Mouse (Mus musculus) CH12.LX (cell line): ENCODE results near the gene Wdfy4. TPM values are rescaled to one million over a fixed set of nuclear protein-coding genes. Genes with fewer than 3 reads are reported as not detected.

Source experiments
- DNase-seq: peaks from one replicate; pipeline ENCODE4 v3.0.0-alpha.2; 2013; ENCODE audit errors: extremely low read depth
- H3K27ac ChIP-seq: 2 replicates; pipeline ENCODE4 v1.5.1; 2012; ENCODE audit warnings: low read depth, mild to moderate bottlenecking, control low read depth, moderate library complexity; ENCODE audit not compliant: insufficient read depth
- H3K27me3 ChIP-seq: replicated peaks from 2 replicates; pipeline ENCODE3; 2012; ENCODE audit warnings: inconsistent platforms
- H3K36me3 ChIP-seq, 2 experiments: replicated peaks in 1 of 2; 2 replicates each; pipeline versions ENCODE3 to v1.6.1; 2012; ENCODE audit warnings: inconsistent platforms in 1 of 2, low read length in 1 of 2, mild to moderate bottlenecking in 1 of 2, mixed read lengths in 1 of 2, moderate library complexity in 1 of 2; ENCODE audit not compliant: control insufficient read depth in 1 of 2, insufficient read depth in 1 of 2
- H3K4me1 ChIP-seq, 2 experiments: 2 replicates each; pipeline ENCODE4 v1.6.1; 2012; ENCODE audit warnings: inconsistent platforms in 1 of 2, moderate library complexity in 1 of 2; ENCODE audit not compliant: insufficient read depth in 2 of 2, control insufficient read depth in 1 of 2
- H3K4me2 ChIP-seq: 2 replicates; pipeline ENCODE4 v1.6.1; 2012; ENCODE audit warnings: low read depth, mild to moderate bottlenecking, control low read depth; ENCODE audit not compliant: poor library complexity, insufficient read depth, severe bottlenecking
- H3K4me3 ChIP-seq, 3 experiments: fragments of 150-350 bp in 1 of 3; sonication (generic) in 1 of 3; replicated peaks in 1 of 3; 2 replicates each; pipeline versions ENCODE3 to v1.5.1; 2011 to 2012; ENCODE audit warnings: low read depth in 2 of 3, low read length in 2 of 3, mild to moderate bottlenecking in 2 of 3, moderate library complexity in 2 of 3, control low read depth in 1 of 3, improper control_type of control experiment in 1 of 3, inconsistent platforms in 1 of 3, mixed read lengths in 1 of 3; ENCODE audit not compliant: poor library complexity in 1 of 3
- H3K79me2 ChIP-seq: replicated peaks from 2 replicates; pipeline ENCODE4 v1.6.1; 2012; ENCODE audit warnings: mild to moderate bottlenecking, moderate library complexity; ENCODE audit not compliant: control insufficient read depth, poor library complexity, insufficient read depth, severe bottlenecking; ENCODE audit errors: extremely low read depth
- H3K9ac ChIP-seq: 2 replicates; pipeline ENCODE4 v1.6.1; 2012; ENCODE audit warnings: low read depth, mild to moderate bottlenecking, control low read depth, moderate library complexity; ENCODE audit not compliant: insufficient read depth
- H3K9me3 ChIP-seq: replicated peaks from 2 replicates; pipeline ENCODE3; 2012; ENCODE audit warnings: low read length, inconsistent platforms, mixed read lengths
- BHLHE40 ChIP-seq: IDR thresholded peaks from 2 replicates; pipeline ENCODE4 v1.6.1; 2011; ENCODE audit warnings: mild to moderate bottlenecking, low read depth, low read length, improper control_type of control experiment
- CTCF ChIP-seq, 2 experiments: IDR thresholded peaks in 1 of 2; conservative IDR thresholded peaks in 1 of 2; 2 replicates each; pipeline ENCODE4 v1.5.1; 2011 to 2012; ENCODE audit warnings: low read depth in 2 of 2, low read length in 2 of 2, improper control_type of control experiment in 1 of 2, inconsistent platforms in 1 of 2, mild to moderate bottlenecking in 1 of 2, moderate library complexity in 1 of 2
- ELF1 ChIP-seq: IDR thresholded peaks from 2 replicates; pipeline ENCODE4 v1.6.1; 2014; ENCODE audit warnings: low read depth, mild to moderate bottlenecking, inconsistent platforms, low read length, improper control_type of control experiment
- ETS1 ChIP-seq: conservative IDR thresholded peaks from 2 replicates; pipeline ENCODE4 v1.6.1; 2012; ENCODE audit warnings: low read depth, mild to moderate bottlenecking, inconsistent platforms, low read length, improper control_type of control experiment, moderate library complexity
- GABPA ChIP-seq: IDR thresholded peaks from 2 replicates; pipeline ENCODE4 v1.6.1; 2012; ENCODE audit warnings: low read depth, low read length, improper control_type of control experiment, inconsistent platforms; ENCODE audit not compliant: insufficient replicate concordance
- HCFC1 ChIP-seq: IDR thresholded peaks from 2 replicates; pipeline ENCODE4 v1.6.1; 2012; ENCODE audit warnings: low read depth, mild to moderate bottlenecking, inconsistent platforms, low read length, improper control_type of control experiment
- IRF4 ChIP-seq: IDR thresholded peaks from 2 replicates; pipeline ENCODE4 v1.6.1; 2014; ENCODE audit warnings: low read depth, mild to moderate bottlenecking, inconsistent platforms, low read length, improper control_type of control experiment
- JUN ChIP-seq: IDR thresholded peaks from 2 replicates; pipeline ENCODE4 v1.6.1; 2011; ENCODE audit warnings: low read depth, mild to moderate bottlenecking, low read length, improper control_type of control experiment, moderate library complexity; ENCODE audit not compliant: insufficient read depth
- JUND ChIP-seq: conservative IDR thresholded peaks from 2 replicates; pipeline ENCODE4 v1.6.1; 2011; ENCODE audit warnings: low read depth, low read length, improper control_type of control experiment
- KAT2A ChIP-seq: IDR thresholded peaks from 2 replicates; pipeline ENCODE4 v1.6.1; 2012; ENCODE audit warnings: low read length, improper control_type of control experiment, inconsistent platforms; ENCODE audit not compliant: insufficient replicate concordance
- MAFK ChIP-seq: IDR thresholded peaks from 2 replicates; pipeline ENCODE4 v1.6.1; 2011; ENCODE audit warnings: low read length, improper control_type of control experiment; ENCODE audit not compliant: insufficient replicate concordance
- MXI1 ChIP-seq: IDR thresholded peaks from 2 replicates; pipeline ENCODE4 v1.6.1; 2011; ENCODE audit warnings: mild to moderate bottlenecking, low read depth, low read length, improper control_type of control experiment
- NELFE ChIP-seq: IDR thresholded peaks from 2 replicates; pipeline ENCODE4 v1.6.1; 2011; ENCODE audit warnings: low read depth, low read length, improper control_type of control experiment
- PAX5 ChIP-seq: IDR thresholded peaks from 2 replicates; pipeline ENCODE4 v1.6.1; 2012; ENCODE audit warnings: low read length, inconsistent platforms, mixed read lengths
- POLR2A ChIP-seq: IDR thresholded peaks from 2 replicates; pipeline ENCODE4 v1.6.1; 2011; ENCODE audit warnings: low read depth, mild to moderate bottlenecking, improper control_type of control experiment, low read length
- RAD21 ChIP-seq: IDR thresholded peaks from 2 replicates; pipeline ENCODE4 v1.6.1; 2011; ENCODE audit warnings: low read depth, mild to moderate bottlenecking, low read length, improper control_type of control experiment, moderate library complexity
- RCOR1 ChIP-seq: conservative IDR thresholded peaks from 2 replicates; pipeline ENCODE4 v1.6.1; 2012; ENCODE audit warnings: low read depth, mild to moderate bottlenecking, inconsistent platforms, low read length, improper control_type of control experiment
- SIN3A ChIP-seq: IDR thresholded peaks from 2 replicates; pipeline ENCODE4 v1.6.1; 2012; ENCODE audit warnings: low read length, improper control_type of control experiment, inconsistent platforms
- TBP ChIP-seq: conservative IDR thresholded peaks from 2 replicates; pipeline ENCODE4 v1.6.1; 2011; ENCODE audit warnings: low read depth, low read length, improper control_type of control experiment
- TCF12 ChIP-seq: IDR thresholded peaks from 2 replicates; pipeline ENCODE4 v1.6.1; 2014; ENCODE audit warnings: low read depth, mild to moderate bottlenecking, inconsistent platforms, low read length, improper control_type of control experiment
- UBTF ChIP-seq: IDR thresholded peaks from 2 replicates; pipeline ENCODE4 v1.6.1; 2012; ENCODE audit warnings: low read depth, mild to moderate bottlenecking, inconsistent platforms, low read length, improper control_type of control experiment, moderate library complexity
- ZMIZ1 ChIP-seq: IDR thresholded peaks from 2 replicates; pipeline ENCODE4 v1.6.1; 2012; ENCODE audit warnings: low read depth, mild to moderate bottlenecking, inconsistent platforms, low read length, improper control_type of control experiment
- dilution Hi-C: fragments of 300-500 bp; cut with MboI; formaldehyde crosslinking; loops from 2 replicates; pipeline ENCODE4 v1.14.3; 2020; ENCODE audit warnings: low sequenced_read_pairs; ENCODE audit not compliant: extremely low pct_unique_long_range_greater_than_20kb, extremely low pct_ligation_motif_present
- in situ Hi-C: fragments of 300-500 bp; cut with MboI; formaldehyde crosslinking; loops from 3 replicates; pipeline ENCODE4 v1.14.3; 2019; ENCODE audit warnings: low sequenced_read_pairs, low pct_ligation_motif_present, low pct_unique_long_range_greater_than_20kb, mixed read lengths
- polyA plus RNA-seq: library from polyadenylated mRNA; unstranded; fragments of >175 nt; gene quantifications from 2 replicates; pipeline ENCODE4 v1.2.1, GENCODE M21; 2012; ENCODE audit warnings: low read depth; ENCODE audit not compliant: insufficient read length
- total RNA-seq, 2 experiments: library from RNA; depleted of rRNA; stranded (reverse); fragments of 300-350 nt in 1 of 2; fragments of >200 nt in 1 of 2; gene quantifications; 2 replicates each; pipeline ENCODE4 v1.2.3; 2012 to 2014

The Wdfy4 gene
- total and polyA plus RNA-seq, 3 experiments, result 56.0 to 140 (median 115) TPM

DNA sequence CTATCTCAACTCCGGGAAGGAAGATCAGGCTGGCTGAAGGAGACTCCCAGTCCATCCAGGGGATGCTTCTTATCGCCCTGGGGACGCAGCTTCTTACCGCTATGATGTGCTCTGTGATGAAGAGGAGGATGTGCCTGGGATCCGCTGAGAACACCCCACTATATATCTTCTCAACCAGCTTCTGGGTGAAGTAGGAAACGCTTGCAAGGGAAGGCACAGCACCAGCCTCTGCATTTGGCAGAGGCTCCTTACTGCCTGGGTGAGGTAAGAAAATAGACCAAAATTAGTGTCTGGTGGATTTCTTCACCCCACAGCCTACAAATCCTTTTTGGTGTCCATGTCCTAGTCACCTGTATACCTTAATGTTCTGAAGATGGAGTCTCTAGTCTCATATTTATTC, 107.2 kb downstream of the Wdfy4 start:
- TF ChIP-seq HCFC1 (no peak), ETS1 (no peak), JUND (no peak), CTCF (conservative IDR thresholded peaks at IDR 0.05 in 1 of 2, IDR thresholded peaks at IDR 0.05 in 1 of 2; ENCODE audit: low read depth in 2 of 2, low read length in 2 of 2) (no peak), PAX5 (no peak), TCF12 (no peak), RAD21 (no peak), KAT2A (no peak), RCOR1 (no peak), POLR2A (no peak), GABPA (no peak), SIN3A (no peak), ELF1 (no peak), MXI1 (no peak), JUN (no peak), NELFE (no peak), TBP (no peak), BHLHE40 (no peak), IRF4 (no peak)
- peaks cover 83 to 96% of the 10 kb centered on the region in 2 experiments for H3K36me3 ChIP-seq
- no peak overlapping the region for H3K27ac ChIP-seq

DNA sequence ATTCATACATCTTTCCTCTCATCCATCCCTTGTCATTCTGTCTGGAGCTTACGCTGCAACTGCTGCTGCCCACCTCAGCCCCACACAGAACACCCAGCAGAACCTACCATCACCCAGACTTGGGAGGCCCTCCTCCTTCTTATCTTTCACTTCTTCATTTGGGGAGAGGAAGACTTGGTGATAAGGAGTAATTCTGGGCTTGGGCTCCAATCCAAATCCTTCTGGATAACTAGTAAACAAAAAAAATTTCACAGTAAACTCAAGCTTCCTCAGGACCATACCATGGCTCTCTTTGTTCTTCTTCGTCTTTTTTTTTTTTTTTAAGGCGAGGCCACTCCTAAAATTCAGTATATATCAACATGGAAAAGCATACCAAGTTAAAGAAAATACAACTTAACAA, 112.0 kb downstream of the Wdfy4 start:
- DNase-seq, result no peak
- dilution Hi-C loops, result no loop called here

More for the DNA sequence above, 107.2 kb downstream of the Wdfy4 start:
- H3K79me2 ChIP-seq, result no peaks in the 10 kb centered on the region
- in situ Hi-C loops, result no loop called here
- no peak for DNase-seq
- H3K27me3 ChIP-seq, result no peaks in the 10 kb centered on the region
- H3K4me1 ChIP-seq, result no peaks in the 10 kb centered on the region
- H3K9ac ChIP-seq, result no peak overlapping the region
- H3K4me3 ChIP-seq, result no peak overlapping the region
- H3K9me3 ChIP-seq, result no peaks in the 10 kb centered on the region
- H3K4me2 ChIP-seq, result no peak overlapping the region
- dilution Hi-C loops, result no loop called here

More for the DNA sequence above, 112.0 kb downstream of the Wdfy4 start:
- Histone ChIP-seq H3K4me1 (no peaks in the 10 kb centered on the region), H3K36me3 (peaks cover 82 to 94% of the 10 kb centered on the region in 2 experiments), H3K27ac (no peak overlapping the region), H3K9me3 (no peaks in the 10 kb centered on the region), H3K27me3 (no peaks in the 10 kb centered on the region), H3K9ac (no peak overlapping the region), H3K79me2 (no peaks in the 10 kb centered on the region), H3K4me3 (no peak overlapping the region), H3K4me2 (no peak overlapping the region)
- in situ Hi-C loops, result no loop called here
- TF ChIP-seq JUN (no peak), MAFK (no peak), UBTF (no peak), POLR2A (no peak), ZMIZ1 (no peak)
